Mouse (Mus musculus): Measurements from ENCODE around the gene Wdr54.

Gene Wdr54

DNA sequence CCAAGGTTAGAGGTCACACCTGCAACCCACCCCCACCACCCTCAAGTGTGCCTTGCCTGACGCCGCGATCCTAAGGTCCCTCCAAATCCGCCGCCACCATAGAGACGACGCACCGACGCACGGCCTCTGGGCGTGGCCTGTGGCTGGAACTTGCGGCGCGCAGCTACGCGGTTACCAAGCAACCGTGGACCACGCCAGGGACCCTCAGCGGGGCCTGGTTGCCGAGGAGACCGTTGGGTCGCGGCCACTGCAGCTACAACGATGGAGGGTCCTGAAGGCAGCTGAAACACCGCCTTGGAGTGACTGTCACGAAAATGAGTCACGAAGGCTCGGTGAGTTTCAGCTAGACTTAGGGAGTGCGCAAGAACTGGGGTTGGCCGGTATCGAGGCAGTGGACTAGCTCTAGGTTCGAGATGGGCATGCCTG is at the start of gene Wdr54, which contains the start of gene 1700003E16Rik:
Wdr54 (minus strand) TSS at position 139 of the 426 bp plus-strand sequence.
1700003E16Rik (plus strand) TSS at position 146 of the 426 bp plus-strand sequence.
- no peak for DNase-seq (ENCODE audit: low spot score)

DNA sequence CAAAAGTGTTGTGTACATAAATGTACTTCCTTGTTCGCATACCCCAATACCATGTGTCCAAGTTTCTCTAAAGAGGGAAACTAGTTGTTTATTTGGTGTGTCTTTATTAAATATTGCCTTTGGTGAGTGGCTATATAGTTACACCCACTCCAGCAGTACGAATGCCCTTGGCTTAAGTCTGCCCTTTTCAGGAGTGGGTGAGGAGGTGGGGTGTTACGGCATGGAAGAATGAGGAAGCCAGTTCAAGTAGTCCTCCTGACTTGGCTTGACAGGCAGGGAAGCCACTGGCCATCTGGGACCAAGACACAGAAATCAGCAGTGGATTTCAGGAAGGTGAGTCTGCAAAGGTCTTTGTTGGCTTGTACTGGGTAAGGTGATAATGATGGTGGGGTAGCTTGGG is 49.7 kb upstream of the Wdr54 start:
- no peak for DNase-seq (ENCODE audit: low spot score)

DNA sequence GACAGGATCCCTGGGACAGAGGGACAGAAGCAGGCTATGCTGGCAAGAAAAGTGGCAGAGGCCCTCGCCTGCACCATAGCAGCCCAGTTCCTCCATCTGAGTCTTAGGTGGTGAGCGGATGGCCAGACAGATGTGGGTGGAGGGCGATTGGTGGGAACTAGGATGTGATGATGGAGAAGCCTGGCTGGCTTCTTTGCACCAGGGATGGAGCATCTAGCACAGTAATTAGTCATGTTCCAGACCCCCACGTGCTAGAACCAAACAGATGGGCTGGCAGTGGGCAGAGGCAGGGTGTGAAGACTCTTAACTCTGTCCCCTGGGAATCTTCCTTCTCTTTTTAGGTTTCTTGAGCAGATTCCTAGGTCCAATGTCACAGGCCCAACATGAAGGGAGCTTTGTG is 47.1 kb upstream of the Wdr54 start:
- DNase-seq (ENCODE audit: low spot score), result no peak

DNA sequence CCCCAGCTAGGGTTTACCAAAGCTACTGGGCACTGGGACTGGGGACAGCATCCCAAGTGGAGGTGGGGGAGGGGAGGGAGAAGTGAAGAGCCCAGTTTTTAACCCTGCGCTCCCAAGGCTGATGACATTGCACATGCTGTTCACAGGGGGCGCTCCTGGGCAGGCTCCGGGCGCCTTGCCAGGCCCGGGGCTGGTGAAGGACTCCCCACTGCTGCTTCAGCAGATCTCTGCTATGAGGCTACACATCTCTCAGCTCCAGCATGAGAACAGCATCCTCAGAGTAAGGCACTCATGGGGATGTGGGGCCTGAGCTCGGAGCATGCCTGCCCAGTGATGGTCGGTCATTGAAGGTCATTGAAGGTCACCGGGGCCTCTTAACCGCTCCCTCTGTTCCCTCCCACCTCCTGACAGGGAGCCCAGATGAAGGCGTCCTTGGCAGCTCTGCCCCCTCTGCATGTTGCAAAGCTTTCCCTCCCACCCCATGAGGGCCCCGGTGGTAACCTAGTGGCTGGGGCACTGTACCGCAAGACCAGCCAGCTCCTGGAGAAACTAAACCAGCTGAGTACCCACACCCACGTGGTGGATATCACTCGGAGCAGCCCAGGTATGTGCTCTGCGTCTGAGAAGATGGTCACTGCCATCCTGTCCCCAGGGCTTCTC is 41.3 kb upstream of the Wdr54 start:
- peak; percentile 25 for DNase-seq (ENCODE audit: low spot score)

DNA sequence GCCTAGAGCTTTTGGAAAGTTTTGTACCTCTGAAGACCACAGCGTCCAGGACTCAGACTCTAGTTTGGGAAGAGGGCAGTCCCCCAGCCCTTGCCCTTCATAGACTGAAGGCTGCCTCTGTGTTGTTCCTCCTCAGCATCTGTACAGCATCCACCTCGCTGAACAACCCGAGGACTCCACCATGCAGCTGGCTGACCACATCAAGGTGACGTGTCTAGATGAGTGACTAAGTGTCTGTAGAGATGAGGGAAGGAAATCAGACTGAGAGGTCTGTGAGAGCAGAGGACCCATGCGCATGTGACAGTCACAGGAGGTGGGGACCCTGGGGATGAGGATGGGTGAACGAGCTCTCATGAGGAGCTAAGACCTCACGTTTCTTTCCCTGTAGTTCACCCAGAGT is 37.4 kb upstream of the Wdr54 start:
- no peak for DNase-seq (ENCODE audit: low spot score)

DNA sequence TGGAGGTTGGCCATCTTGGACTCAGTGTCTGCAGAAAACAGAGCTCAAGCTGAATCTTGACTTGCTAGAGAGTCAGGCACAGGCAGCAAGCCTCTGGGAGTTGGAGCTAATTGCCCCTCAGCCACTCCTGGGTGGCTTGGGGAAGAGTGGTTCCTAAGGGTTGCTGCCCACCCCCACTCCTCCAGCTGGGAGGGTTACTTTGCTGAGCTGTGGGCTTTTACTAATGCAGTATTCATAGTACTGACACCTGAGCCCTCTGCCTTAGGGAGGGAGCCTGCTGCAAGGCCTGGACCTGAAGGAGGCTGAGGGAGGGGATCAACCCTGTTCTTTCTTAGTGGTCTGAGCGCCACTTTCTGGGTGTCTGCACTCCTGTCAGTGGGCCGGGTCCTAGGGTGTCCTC is 30.7 kb upstream of the Wdr54 start:
- DNase-seq (ENCODE audit: low spot score), result no peak

DNA sequence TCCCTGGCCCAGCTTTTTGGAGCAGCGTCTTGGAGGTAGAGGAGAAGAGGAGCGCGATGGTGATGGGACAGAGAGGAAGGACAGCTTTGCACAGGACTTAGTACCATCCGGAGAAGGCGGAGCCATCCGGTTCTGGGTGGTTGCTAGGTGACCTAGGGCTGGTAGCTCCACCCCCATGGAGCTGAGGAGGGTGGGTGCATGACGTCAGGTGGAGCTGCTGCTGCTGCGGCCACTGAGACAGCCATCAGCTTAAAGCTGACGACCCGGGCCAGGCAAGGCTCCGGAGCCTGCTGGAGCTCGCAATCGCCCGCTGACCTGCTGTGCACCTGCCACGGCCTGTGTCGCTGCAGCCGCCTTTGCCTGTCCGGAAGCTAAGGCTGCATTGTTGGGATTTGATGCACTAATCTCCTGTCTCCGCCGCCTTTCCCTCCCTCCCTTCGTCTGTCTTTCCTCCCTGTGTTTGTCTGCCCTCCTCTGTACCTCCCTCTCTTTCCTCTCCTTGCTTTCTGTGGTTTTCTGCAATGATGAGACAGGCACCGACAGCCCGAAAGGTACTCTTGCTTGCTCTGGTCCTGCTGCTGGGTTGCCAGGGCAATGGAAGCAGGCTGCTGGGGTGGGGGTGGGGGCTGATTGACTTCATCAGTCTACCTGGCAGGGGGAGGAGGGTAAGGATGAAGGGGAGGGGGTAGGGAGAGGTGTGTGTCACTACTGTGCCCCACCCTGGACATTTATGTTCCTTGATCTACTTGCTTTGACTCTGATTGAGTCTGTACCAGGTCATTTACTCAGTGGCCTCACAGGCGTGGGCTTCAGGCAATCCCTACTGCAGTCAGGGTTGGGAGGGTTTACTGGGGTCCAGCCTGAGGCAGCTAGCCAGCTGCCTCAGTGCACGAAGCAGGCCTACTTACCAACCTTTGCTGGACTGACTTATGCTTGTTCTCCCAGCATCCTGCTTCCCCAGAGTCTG is 30.0 kb upstream of the Wdr54 start:
- peak; percentile 24 for DNase-seq (ENCODE audit: low spot score)

DNA sequence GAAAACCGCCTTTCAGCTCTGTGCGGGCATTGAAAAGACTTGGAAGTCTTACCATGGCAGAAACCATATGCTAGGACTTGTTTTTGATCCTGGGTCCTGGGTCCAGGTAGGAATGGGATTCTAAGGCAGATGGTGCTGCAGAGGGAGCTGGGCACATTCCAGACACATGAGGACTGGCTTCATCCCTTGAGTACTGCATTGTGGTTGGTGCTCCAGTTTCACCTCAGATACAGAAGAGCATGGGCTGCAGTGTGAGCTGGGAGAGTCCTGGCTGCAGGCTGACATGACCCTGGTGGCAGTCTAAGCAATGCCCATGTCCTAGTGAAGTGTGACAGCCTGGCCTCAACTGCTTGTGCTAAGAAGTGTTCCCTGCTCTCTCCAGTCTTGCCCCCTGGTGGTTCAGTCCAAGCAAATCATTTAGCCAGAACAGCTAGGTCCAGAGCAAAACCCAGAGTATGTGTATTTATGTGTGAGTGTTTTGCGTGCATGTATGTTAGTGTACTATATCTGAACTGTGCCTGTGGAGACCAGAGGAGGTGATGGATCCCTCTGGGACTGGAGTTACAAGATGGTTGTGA is 28.8 kb upstream of the Wdr54 start:
- no peak for DNase-seq (ENCODE audit: low spot score)

DNA sequence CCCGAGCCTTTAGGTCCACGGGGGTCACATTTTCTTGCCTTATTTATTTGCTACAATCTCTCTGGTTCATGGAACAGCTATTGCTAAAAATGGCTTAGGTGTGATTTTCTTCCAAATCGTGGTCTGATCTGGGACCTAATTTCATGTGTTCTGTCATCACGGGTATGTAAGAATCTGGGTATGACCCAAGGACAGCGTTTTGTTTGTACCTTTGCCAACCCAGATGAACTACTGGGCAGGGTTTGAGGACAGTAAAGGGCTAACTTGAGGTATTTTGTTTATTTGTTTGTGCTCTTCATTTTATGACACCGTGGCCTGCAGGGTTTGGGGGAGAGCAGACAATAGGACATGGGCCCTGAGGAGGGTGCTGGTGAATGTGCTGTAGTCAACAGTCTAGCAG is 24.4 kb upstream of the Wdr54 start:
- DNase-seq (ENCODE audit: low spot score), result no peak

DNA sequence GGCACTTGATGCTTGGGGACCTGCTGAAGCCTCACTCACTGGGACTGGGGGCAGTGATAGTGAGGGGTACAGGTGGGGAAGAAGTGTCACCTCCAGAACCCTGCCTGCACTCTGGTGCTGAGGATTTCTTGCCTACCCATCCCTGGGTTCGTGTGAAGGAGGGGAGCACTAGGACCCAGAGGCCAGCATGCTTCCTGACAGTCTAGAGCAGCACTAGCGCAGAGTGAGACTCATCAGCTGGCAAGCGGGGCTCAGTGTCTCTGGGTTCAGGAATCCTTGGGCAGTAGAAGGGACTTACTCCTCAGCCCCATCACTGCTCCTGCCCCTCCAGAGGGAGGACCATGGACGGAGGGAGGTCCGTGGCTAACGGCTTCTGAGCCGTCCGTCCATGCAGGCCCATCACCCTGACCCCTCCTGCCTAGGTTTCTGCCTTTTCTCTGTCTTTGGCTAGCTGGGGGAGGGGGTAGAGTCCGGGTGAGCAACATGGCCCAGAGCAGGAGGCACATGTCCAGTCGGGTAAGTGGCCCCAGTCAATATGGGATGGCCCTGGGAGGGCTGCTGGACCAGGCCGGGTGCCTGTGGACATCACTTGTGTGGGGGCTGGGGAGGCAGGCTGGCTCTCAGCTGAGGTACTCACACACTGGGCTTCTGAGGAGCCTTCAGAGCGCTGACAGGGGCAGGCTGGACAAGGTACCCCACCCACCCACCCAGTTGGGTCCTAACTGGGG is 23.4 kb upstream of the Wdr54 start:
- DNase-seq (ENCODE audit: low spot score), result no peak

DNA sequence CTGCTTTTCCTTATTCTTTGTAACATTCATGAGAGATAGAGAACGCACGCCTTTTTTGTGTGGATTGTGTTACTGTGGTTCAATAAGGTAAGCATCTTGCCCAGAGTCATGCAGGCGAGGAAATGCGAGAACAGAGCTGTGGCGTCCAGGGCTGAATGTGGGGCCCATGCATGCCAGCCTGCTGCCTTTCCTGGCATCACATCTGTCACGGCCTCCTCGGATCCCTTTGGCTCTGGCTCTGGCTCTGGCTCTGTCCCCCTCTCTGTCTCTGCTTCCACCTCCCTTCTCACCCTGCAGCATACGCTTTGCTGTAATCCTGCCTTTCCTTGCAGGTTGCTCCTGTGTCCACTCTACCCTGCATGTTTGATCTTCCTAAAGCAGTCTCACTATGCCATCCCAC is 19.8 kb upstream of the Wdr54 start:
- no peak for DNase-seq (ENCODE audit: low spot score)

DNA sequence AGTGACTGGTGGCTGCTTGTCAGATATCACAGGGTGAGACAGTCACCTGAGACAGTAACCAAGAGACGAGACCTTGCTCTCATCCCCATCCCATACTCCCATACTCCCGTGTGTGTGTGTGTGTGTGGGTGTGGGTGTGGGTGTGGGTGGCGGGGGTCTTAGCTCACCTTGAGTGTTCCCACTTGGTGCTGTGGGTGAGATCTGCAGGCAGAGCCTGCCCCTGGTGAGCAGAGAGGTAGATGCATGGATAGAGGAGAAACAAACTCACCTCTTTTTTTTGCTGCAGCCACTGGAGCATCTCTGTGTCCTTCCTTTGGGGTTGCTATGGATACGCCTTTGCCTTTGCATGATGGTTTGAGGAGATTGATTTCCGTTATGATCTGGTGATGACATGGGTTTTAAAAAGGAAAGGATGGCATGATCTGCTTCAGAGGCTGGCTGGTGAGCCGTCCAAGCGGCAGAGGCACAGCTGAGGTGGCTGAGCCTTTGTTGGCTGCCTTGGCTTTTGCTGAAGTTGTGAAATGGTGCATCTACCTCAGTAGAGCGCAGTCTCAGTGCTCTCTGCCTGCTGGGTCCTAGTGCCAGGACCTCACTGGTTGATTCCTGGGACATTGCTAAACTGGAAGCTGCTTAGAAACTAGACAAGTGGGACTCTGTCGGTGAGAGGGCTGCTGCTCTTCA is 16.2 kb upstream of the Wdr54 start:
- no peak for DNase-seq (ENCODE audit: low spot score)

DNA sequence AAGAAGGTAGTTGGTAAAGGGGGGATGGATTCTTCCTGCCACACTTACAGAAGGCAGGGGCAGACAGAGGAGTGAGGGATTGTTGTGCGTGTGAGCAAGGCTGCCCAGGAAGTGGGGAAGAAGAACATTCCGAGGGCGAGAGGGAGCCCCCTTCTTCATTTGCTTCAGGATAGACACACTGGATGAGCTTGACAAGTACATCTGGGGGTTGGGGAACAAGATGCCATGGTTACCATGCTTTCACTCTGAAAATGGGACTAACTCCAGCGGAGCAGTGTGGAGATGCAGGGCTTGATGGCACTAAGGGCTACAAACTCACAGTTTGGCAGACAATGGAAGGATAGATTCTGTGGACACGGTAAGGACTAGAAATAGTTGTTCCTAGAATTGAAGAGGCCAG is 14.9 kb upstream of the Wdr54 start:
- DNase-seq (ENCODE audit: low spot score), result no peak

DNA sequence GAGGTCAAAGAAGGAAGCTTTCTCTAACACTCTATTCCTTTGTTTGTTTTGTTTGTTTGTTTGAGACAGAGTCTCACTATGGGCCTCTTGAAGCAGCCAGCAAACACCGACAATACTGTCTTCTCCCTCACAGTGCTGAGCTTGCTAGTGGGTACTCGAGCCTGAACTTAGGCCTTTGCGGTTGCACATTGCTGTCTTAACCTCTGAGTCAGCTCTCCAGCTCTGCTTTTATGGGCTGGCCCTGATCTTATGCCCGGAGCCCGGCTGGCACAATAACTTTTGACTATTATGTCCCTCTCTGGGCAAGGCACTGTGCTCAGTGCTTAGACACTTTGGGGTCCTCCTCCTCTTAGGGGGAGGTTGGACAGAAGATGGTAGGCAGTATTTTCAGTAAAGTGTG is 13.7 kb upstream of the Wdr54 start:
- DNase-seq (ENCODE audit: low spot score), result peak; percentile 32

DNA sequence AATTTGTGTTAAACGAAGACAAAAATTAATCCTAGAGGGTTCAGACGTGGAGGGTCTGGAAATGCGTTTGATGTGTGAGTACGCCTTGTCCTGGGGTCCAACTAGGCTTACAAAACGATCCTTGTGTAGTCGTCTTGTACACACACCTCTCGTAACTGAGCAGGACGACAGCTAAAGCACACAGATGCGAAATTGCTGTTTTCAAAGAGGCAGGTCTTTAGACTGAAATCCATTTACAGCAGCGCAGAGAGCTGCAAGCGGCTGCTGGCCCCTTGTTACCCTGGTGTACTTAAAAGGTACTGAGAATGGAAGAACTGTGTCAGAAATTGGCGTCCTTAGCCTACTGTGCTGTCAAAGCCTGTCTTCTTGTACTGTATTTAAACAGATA is 10.0 kb upstream of the Wdr54 start:
- no peak for DNase-seq (ENCODE audit: low spot score)

DNA sequence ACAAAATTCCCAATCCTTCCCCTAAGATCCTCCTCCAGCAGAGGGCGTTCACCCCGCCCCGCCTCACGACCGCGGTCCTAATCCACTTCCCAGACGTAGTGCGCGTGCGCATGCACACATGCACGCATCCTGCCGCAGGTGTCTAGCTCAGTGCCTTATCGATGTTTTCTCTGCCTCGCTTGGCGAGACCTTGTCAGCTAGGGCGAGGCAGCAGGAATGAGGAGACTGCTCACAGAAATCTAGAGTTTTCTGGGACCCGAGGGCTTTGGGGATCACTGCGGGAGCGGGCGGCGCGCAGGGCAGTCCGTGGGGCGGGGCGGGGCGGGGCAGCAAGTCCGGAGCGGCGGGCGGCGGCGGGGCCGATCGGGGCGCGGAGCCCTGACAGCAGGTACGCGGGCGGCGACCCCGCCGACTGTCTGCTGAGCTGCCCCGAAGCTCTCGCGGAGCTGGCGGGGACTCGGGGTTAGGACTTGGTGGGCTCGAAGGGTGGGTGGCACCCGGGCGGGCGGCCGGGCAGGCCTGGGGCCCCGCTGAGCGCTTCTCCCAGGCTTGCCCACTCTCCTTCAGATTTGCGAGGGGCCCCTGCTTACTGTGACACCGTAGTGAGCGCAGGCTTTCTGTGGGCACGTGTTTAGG is 9.5 kb upstream of the Wdr54 start, which contains the start of gene Dctn1:
Dctn1 (plus strand) TSS at position 314 of the 636 bp plus-strand sequence.
- peak; percentile 96 for DNase-seq (ENCODE audit: low spot score)

DNA sequence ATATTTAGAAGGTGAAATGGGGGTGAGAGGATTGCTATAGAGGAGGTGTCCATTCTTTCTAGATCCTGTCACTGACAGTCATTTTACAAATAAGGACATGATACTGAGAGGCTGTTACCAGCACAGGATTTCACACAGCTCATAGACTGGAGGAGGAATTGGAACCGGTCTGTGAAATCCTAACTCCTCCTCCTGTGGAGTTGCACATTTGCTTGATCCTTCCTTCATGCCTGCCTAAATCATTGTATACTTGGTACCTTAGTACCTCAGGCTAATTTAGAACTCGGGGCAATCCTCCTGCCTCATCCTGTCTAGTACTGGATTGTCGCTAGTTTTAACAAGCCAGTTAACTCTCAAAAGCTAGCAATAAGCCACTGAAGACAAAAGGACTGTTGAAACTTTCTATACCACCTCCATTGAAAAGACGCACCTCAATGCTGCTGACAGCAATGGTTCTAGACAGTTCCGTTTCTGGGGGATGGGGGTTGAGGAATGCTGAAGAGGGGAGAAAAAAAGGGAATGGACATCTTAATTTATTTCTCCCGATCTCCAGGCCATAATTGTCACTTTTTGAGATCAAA is 8.9 kb upstream of the Wdr54 start:
- DNase-seq (ENCODE audit: low spot score), result no peak

DNA sequence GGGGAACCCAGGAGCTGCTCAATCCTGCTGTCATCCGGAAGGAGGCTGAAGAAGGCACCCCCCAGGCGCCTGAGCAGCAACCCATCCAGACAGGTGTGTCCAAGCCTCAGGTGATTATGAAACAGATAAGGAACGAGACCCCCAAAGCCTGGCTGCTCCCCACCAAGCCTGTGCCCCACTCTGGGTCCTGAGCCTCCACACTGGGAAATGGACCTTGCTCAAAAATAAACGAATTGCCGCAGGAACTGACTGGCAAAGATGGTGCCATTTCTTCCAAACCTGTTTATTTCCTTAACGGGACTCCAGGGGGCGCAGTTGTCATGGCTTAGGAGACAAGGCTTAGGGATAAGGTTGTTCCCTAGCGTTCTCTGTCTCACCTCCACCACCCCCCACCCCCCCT is 6.5 kb upstream of the Wdr54 start:
- peak; percentile 69 for DNase-seq (ENCODE audit: low spot score)

DNA sequence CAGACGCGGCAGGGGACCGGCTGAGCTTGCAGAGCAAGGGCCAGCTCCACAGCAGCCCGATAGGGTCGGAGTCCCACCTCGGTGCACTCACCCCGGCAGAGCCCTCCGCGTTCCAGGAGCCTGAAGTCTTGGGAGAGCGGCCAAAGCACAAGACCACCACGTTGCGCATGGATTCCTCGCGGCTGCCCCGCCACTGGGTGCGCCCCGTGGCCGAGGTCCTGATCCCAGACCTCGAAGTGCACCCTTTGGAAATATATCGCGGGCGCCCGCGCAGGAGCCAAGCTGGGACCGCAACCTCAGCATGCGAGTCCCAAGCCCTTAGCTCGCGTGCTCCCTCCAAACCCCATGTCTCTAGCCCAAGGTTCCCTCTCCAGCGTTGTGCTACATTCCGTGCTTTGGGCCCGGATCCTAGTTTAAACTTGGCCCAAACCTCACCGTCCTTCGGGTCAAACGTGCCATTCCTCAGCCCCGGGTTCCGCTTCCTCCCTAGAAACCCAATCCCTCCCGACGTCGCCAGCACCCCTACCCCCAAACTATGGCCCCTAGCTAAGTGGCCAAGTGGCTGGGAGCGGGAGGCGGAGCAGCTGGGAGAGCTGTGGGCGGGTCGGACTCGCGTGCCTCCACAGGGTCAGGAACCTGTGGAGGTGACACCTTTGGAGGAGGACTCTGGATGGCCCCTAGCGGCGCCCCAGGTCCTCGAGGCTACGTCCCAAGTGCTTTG is 5.9 kb upstream of the Wdr54 start:
- DNase-seq (ENCODE audit: low spot score), result peak; percentile 53

DNA sequence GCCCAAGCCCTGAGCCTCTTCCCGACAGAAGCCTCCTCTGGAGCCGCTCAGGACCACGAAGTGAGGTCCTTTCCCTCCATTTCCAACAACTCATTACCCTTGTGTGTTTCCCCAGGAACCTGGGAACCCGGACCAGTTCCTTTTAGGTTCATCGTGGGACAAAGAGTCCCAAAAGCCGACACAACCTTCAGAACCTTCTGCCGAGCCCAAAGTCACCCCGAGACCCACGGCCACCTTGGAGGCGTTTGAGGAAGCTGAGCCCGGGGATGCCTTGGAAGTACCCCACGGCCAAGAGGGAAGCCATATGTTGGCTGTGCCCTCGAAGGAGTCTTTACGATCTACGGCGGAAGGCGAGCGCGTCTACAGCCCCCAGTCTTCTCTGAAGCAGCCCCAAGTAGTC is 5.2 kb upstream of the Wdr54 start:
- no peak for DNase-seq (ENCODE audit: low spot score)
